Mouse (Mus musculus) embryo, embryonic 11.5 days (tissue): Measurements from ENCODE around the gene Cnot6.
A peak's percentile ranks its signal among the peaks of the same experiment; 100 is the strongest.

Experiments used
- DNase-seq: peaks from one replicate; pipeline ENCODE4 v3.0.0-alpha.2; 2012; ENCODE audit warnings: low read depth, low spot score

Cnot6 gene

DNA sequence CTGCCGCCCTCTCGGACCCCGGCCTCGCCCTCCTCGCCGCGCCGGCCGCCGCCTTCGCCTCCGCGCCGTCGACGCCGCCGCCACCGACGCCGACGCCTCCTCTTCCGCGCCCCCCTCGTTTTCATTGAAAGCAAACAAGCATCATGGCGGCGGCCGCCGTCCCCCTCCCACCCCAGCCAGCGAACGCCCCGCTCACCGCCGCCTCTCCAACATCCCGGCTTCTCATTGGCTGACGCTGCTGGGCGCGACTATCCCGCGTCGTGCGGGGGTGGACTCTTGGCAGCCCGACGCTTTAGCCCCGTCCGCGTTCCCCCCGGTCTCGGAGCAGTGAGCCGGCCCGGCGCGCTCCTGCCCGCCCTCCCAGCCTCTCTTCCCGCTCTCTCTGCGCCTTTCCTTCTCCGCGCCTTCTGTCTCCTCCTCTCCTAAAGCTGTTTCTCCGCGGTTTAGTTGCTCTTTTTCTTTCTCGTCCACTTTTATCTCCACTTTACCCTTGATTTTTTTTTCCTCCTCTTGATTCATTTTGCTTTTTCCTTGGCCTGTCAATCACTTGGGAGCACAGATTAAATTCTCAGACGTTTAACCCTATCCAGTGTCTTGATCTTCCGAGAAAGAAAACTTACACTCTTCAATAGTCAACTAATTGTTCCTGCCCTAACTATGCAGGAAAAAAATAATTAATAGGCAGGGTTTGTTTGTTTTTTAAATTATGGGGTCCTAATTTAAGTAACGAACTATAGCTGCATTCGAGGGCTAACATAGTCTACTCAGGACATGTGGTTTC, at the start of gene Cnot6:
Cnot6 (minus strand) TSS at position 169 of the 781 bp plus-strand sequence.
- peak; percentile 97 for DNase-seq

DNA sequence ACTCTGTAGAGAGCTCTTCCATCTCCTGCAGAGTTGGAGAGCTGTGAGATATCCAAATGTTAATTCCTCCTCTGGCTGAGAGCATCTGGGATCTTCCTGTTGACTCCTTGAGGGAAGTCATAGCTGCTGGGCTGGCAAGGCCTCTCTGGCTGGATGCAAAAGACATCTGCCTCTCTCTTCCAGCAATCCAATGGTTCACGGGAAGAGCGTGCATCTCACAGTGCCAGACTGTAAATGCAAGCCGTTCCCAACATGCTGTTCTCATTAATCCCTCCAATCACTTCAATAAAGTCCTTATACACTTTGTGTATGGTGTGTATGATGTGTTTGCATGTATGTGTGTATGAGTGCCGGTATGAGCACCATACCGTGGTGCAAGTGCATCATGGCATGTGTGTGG, 48.6 kb upstream of the Cnot6 start:
- DNase-seq, result no peak

DNA sequence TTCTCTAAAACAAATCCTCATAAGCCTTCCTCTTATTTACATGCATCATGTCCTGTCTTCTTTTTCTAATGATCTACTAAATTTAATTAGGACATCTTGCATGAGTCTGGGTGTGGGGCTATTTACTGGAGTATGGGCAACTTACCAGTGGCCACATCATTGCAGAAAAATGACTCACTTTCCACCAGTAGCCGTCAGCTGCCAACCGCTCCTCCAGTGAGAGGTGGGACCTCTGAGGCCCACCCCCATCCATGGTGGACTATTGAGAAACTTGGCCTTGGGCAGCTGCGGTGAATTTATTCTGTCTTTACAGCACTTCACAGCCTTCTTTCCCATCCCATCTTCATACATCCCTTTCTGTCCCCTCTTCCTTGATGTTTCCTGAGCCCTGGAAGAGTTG, 45.6 kb upstream of the Cnot6 start:
- DNase-seq, result no peak

DNA sequence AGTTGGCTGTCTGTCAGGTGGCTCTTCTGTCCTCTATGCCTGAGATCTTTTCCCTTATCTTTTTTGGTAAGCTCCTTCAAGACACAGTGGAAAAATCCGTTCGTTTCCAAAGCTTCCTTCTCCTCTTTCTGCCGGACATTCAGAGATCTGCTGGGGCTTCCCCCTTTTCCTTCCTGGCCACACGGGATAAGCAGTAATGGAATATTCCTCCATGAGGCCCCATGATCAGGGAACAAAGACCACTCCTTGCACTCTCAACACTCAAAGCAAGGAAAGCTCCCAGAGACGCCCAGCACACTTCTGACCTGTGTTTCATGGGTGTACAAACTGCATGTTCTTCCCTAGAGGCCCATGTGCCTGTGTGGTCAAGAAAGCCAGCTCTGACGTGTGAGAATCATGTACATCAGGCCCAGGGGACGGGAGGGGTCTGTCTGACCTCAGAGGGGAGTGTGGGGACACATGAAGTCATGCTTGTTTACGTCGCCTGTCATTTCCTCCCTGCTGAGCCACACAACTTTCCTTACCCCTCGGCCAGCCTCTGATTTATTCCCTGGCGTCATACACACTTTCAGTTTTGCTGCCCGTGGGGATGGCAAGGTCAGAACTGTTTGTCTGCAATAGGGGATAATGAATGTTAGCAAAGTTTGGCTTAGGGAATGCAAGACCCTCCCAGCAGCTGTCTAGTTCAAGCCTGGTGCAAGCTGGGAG, 42.6 kb upstream of the Cnot6 start:
- DNase-seq, result no peak

DNA sequence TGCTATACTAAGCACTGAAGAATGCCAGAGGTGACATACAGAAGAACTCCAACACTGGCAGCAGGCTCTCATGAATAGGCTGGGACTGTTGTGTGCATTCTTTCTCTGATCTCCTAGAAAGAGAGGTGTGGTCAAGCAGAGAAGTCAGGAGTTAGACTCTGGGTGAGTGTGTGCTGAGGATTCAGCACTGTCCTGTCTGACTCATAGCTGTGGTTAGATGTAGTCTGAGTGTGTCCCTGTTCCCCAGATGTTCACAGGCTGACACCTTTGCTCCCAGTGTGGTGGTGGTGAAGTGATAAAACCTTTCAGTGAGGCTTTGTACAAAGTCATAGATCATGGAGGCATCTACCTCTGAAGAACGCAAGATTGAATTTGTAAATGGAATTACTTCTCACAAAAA, 34.2 kb upstream of the Cnot6 start:
- DNase-seq, result no peak

DNA sequence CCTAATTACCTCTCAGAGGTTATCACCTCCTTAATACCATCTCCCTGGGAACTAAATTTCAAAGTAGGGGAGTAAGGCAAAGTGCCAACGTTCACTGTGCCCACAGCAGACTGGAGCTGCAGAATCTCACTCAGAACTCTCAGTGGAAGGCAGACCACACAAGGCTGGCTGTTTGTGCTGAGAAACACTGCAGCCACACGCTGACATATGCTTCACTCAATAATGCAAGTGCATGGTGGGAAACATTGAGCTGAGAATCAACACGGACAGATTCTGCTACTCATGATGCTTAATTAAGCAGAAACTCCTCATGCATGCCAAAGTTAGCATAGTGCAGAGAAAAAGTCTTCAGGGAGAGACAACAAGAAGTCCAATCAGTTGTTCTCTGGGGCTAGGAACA, 33.3 kb upstream of the Cnot6 start:
- no peak for DNase-seq

DNA sequence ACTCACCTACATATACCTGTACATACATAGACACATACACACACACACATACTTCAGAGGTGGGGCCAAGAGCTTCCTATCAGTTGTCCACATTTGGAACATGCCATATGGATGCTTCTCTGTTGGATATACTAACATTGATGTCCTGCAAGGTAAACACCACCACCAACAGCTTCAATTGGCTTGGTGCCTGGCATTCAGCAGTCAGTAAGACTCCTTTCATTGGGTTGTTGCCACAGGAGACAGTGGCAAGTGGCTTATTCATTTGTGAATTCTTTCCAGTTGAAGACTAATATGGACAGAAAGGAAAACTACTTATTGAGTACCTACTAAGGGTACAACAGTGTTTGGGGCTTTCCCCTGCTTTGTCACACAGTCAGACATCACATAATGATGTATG, 32.5 kb upstream of the Cnot6 start:
- DNase-seq, result no peak

DNA sequence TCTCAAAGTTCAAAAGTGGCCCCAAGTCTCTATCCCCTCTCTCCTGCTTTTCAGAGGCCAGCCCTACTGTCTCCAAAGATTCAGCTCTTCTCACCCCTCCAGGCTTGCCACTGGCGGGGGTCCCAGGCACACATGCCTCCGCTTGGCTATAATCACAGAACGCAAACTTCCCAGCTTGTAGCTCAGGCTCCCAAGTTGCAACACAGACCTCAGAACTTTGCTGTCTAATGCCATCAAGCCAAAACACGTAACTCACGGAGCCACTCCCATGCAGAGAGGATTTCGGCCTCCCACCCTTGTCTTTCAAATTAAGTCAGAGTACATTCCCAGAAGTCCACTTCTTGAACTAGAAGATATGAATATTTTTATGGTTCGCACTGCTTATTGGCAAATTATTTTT, 31.1 kb upstream of the Cnot6 start:
- no peak for DNase-seq

DNA sequence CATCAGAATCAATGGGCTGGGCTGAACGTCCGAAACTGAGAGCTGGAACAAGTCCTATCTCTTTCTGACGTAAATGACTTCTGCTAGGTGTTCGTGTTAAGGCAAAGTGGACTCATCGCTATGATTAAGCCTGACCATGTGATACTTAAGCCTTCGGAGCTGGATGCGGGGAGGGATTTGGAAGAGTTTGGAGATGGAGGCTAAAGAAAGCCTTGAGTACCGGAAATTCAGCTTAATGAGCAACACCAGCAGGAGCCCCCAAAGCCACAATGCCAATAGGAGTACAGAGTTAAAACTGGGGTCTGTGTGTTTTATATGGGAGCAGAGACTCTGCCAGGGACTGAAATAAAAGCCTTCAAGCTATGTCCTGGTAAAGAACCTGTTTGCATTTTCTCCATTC, 29.7 kb upstream of the Cnot6 start:
- no peak for DNase-seq

DNA sequence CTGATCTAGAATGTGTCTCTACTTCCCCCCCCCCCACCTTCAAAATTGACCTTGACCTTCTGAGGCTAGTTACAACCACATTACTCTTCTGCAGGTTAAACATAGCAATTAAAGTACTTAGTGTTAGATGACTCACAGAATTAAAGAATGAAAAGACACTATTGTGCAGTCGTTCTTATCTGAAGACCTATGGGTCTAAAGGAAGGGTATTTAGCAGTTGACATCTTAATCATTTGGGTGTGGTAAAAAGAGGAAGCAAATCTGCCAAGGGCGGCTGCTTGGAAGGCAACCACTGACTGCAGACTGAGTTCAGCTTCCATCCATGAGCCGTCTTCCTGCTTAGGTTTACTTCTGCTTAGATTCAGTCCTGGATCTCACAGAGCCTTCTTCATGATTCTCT, 27.3 kb upstream of the Cnot6 start:
- no peak for DNase-seq

DNA sequence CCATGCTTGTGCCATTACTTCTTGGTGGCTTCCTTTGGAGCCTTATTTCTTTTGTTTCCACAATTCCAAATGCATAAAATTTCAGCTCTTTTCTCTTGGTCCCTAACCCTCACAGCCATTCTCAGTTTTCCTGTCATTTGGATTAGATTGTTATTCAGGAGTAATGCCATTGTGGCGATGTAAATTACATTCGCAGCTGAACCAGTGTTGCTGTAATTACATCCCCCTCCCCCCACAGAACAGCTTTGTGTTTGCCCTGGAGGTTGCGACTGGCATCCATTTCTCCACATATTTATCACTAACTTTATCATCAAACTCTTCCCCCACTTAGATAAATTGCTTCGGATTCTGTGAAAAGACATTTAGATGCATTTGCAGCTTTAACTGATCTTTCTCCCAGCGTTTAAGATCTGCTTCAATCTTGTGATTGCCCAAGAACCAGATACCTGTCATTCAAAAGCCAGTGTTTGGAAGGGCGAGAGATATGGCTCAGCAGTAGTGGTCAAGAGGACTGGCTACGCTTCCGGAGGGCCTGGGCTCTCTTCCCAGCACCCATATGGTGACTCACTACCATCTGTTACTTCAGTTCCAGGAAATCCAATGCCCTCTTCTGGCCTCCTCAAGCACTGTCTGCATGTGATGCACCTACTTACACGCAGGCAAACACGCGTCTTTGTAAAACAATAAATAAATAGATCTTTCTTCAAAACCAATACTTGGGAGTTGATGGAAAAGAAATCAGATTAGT, 26.3 kb upstream of the Cnot6 start:
- no peak for DNase-seq

DNA sequence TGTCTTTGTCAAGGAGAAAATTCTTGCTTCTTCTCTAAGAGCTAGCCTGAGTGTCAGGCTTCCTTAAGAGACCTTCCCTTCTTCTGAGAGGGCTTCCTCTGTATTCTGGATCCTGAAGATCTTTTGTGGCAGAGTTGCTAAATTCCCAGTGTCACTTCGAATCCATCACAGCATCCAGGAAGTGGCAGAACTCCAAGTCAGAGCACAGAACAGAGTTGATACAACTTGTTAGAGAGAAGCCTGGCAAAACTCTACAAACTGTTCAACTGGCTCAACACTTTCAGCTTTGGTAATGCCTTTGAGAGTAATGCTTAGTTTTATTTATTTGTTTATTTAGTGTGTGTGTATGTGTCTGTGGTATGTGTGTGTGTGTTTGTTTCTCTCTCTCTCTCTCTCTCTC, 25.1 kb upstream of the Cnot6 start:
- DNase-seq, result no peak

DNA sequence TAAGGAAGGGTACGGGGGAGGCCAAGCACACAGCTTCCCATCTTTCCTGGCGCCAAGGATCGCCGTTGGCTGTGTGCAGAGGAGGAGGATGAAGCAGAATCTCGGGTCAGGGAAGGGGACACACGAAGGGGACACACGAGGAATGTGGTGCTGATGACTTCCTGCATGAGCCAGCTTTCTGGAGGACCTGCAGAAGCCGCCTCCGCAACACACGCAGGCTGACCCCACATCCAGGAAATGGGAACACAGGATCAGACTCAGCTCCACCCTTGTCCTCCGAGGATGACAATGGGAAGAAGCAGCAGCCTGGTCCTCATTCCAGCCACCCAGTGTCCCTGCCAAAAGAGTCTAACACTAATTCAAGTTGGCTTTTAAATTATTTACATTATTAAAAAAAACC, 22.2 kb upstream of the Cnot6 start:
- DNase-seq, result no peak

DNA sequence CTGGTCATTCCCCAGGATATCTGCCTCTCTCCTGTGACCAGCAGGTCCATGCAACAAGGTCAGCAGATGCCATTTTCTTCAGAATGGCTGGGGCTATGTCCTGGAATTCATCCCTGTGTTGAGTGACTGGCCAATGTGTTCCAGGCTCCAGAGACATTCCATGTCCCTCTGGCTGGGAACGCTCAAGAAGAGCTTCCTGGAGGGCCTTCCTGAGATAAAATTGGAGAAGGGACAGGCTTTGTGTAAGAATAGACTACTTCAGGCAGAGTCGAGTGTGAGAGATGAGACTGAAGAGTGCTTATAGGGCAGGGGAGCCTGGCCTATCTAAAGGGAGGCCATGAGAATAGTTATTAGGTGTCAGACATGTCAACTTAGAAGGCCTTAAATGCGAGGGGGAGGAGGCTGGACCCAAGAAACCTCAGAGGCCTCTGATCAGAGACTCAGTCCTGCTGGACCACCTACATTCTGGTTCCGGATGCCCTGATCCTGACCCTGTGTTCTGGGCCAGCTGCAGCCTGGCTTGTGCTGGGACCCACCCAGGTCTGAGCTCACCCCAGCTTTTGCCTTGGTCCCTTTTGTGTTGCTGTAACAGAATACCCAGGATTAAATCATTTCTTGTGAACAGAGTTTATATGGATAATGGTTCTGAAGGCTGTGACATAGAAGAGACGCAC, 17.9 kb upstream of the Cnot6 start:
- no peak for DNase-seq

DNA sequence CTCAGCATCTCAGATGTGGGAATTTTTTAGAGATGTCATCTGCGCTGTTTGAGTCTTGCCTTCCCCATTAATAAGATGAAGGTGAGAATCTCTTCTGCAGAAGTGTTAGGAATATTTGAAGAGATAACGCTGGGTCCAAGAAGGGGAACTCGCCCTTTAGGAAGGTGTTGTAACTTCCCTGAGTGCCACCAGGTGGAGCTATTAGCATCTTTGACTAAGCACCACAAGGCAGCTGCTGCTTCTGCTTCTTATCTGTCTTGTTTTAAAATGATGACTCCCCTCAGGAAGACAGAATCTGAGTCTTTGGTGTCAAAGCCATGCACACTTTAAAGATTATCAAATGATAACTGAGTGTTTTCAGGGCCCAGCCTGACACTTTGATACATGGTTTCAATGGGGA, 15.4 kb upstream of the Cnot6 start:
- peak; percentile 47 for DNase-seq

DNA sequence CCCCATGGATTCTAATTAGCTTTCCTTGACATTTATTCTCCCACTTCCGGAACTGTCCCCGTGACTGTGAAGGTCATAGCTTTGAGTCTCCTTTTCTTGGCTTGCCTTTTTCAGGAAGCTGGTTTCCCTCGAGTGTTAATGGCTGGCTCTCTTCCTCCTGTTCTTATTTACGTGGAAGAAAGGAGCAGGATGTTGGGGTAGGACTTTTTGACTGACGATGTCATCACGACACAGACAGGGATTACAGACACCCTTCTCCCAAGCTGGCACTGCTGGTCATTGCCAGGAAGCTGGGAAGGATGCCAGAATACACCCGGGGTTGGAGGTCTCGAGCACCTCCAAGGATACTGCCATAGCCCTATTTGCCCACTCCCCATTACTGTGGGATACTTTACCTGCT, 14.3 kb upstream of the Cnot6 start:
- no peak for DNase-seq

DNA sequence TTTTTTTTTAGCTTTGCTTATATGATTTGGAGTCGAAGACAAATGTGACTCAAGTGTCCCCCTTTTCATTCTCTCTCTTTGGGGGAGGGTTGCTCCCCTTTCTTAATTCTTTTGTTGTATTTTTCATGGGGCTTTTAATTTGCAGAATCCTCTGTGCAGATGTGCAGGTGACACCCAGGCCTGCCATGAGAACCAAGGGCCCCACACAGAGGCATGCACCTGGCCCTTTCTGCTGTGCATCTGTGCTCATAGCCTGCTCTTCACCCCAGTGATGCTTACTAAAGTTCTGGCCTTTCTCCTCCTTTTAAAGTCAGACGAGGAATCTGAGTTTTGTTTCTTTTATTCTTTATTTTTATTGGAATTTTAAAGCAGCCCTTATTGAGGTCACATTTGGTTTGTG, 12.2 kb upstream of the Cnot6 start:
- DNase-seq, result no peak

DNA sequence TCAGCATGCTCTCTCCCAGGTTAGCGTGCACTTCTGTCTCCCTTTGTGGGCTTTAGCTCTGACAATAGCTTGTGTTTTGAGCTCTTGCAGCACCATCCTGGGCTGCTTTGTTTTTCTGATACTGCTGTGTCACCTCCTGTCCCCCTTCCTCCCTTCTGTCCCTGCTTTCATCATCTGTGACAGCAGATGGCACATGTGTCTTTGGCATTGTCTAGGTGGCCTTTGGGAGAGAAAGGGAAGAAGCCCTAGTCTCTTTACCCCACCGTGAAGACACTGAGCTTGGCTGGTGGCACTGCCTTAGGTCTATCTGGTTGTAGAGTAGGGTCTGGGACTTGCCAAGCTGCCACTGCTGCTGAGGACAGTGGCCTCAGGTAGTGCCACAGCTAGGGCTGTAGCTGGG, 10.8 kb upstream of the Cnot6 start:
- no peak for DNase-seq

DNA sequence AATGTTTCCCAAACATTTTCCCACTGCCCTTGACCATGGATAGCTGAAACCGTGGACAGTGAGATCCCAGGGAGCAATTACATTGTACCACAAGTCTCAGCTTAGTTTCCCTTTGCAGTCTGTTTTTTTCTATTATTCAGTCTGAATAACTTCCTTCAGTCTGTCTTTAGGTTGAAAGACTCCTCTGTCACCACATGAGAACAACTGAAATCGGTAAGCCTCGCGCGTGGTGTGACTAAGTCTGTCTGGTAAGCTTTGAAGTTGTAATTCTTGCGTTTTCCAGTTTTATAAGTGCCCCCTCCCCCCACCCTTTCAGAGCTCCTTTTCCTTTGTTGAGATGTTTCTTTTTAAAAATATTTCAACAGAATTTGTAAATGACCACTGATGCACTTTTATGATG, 10.2 kb upstream of the Cnot6 start:
- DNase-seq, result no peak

DNA sequence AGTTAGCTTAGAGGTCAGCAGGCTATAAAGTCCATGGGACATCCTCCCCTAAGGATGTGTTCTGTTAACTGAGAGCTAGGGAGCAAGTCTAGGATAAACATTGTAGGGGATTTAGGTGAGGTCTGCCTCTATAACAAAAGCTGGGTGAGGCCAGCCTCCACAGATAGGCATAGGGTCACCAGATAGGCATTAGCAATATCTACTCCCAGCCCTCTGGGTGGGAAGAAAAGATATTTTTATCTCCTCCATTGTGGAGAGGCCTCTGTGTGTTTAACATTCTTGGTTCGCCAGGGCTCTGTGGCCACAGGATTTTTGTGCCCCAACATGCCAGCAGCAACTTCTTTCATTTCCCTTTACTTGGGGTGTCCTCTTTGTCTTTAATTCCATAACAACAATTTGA, 8.8 kb upstream of the Cnot6 start:
- DNase-seq, result no peak

DNA sequence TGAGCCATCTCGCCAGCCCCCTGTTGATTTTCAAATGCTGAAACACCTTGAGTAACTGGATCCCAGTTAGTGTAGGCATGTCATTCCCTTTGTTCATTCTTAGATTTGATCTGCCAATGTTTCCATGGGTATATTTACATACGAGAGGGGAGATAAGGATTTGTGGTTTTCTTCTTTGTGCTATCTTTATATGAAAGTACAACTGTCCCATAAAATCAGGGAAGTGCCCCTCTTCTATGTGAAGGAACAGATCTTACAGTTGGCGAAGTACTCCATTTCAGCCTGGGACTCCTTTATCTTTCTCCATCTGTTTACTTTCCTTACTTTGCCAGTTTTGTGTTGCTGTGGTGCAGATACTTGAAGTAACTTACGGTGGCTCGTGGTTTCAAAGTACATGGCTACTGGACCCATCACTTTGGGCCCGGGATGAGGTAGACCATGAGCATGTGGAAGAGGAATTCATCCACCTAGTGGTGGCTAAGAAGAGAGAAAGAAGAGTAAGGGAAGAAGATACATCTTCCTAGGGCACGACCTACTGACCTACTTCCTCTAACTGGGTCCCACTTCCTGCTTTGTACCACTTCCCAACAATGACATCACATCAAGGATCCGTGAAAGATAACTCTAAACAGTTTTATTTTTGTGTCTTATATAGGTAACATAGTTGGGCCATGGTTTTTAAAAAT, 7.1 kb upstream of the Cnot6 start:
- no peak for DNase-seq
